Mouse (Mus musculus) megakaryocyte-erythroid progenitor cell, adult 5-6 weeks (primary cell): ENCODE measurements at regions not wholly inside any gene's neighbourhood (a gene's known extent, or its start where the extent isn't known, plus 50 kb on each side); places are given as distances from the start of the nearest gene placed in this dataset.
"Not testable (repeated sequence)": the region's sequence is repeated elsewhere in the genome, so short reads cannot be mapped to it uniquely, and the experiment has no call there.

ENCODE experiments used
- ATAC-seq: replicated peaks from 2 replicates; pipeline ENCODE4 v1.8.0; 2016; ENCODE audit warnings: mild to moderate bottlenecking, inconsistent platforms; ENCODE audit not compliant: severe bottlenecking, poor library complexity, low FRiP score, low TSS enrichment

GRCm38 (mm10) chr13:44630061-44630460 is 99.2 kb upstream of the Jarid2 start:
- no peak for ATAC-seq

DNA sequence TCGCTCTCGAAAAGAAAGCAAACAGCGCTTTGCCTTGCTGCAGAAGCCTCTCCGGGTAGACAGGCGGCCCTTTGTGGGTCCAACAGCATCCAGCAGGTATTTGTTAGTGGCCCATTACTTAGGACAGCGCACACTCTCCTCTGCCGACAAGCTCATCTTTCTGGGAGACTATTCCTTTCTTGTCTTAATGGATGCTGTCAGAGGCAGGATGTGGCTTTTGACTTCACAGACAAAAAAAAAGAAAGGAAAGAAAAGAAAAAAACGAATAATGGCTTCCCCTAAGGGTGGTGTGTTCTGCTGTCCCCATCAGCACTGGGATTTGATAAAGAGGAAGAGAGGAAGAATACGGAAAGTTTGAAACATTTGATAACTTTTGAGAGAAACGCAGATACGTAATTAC is 94.7 kb upstream of the Jarid2 start:
- no peak for ATAC-seq

- ATAC-seq: peak; percentile 38; the same call in 1 of the 2 replicates
These were observed 93.9 kb upstream of the Jarid2 start for GRCm38 (mm10) chr13:44635221-44636007.

DNA sequence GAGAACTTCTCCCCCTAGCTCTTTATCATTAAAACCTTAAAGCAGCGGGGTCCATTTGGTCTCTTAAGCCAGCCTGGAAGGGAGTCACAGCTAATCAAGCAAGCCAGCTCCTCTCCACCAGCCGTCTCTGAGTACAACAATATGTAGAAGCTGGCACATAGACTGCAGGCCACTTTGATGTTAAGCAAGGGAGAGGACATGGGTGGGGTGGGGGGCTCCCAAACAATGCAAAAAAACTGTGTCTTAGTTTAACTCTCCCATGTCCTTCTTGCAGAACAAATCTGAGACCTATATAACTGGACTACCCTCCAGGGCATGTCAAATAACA is 93.3 kb upstream of the Jarid2 start:
- no peak for ATAC-seq

DNA sequence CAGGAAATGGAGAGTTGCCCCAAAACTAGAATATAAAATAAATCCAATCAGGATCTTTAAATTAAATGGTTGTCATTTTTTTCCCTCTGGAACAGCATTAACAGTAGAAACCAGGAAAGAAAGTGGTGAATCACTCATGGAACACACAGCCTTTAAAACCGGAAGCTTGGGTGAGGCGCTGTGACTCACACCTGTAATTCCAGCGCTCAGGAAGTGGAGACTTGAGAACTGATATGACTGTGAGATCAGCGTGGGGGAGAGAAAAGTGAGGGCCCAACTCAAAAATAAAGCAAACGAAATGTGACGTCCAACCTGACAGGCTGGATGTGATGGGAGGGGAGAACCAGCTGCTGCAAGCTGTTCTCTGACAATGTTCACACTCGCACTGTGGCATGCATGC is 86.9 kb upstream of the Jarid2 start:
- ATAC-seq: no peak

- no peak for ATAC-seq
These were observed 79.2 kb upstream of the Jarid2 start for GRCm38 (mm10) chr13:44650052-44650451.

DNA sequence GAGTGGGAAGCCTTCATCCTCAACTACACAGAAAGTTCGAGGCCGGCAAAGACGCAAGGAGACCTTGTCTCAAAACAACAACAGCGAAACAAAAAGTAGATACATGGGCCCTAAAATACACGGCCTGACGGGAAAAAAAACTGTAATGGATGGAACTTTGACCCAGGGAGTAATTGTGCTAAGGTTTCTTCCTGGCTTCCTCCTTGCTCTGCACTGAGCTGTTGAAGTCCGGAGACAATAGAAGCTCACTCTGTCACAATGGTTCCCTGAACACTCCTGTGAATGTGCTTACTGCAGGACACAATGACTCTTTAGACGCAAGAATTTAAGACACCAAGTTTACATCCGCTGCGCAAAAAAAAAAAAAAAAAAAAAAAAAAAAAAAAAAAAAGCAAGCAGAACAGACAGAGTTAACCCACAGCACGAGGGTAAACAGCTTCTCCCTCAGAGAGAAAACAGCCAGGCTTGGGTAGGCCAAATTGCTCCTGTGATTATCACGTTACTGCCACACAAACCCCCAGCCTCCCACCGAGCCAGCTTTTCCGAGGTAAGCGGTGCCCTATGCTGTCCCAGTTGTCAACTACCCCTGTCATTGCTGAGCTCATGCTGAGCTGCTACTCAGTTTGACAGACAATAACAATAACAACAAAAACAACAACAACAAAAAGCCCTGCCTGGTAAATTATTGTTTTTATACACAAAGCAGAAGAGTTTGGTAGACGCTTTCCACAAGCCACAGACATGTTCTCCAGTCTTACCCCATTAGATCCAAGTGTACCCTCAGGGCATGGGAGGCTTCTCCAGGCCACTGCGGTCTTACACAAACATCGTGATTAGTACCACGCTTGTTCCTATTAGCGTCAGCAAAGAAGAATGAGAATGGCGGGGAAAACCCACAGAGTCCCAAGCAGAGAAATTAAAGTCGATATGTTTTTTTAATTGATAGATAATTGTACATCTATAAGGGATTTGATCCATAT is 77.7 kb upstream of the Jarid2 start:
- no peak for ATAC-seq

DNA sequence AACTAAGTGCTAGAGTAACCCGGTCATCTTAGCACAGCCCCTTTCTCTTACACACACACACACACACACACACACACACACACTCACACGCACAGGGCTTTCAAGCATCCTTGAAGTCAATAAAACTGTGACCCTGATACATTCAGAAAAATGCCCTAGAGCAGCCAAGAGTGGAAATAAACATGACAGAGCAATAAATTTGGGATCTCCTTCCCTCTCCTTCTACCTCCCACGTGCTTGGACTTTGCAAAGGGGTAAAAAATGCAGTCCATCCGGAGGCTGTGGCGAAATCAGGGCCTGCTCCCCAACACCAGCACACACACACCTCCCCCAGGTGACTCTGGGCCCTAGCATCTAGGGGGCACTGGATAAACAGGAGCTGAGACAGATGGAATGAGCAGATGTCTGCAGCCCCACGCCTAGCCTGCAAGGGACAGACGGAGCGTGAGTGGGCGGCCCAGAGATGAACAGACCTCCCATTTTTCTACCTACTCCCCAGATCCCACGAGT is 71.3 kb upstream of the Jarid2 start:
- no peak for ATAC-seq

DNA sequence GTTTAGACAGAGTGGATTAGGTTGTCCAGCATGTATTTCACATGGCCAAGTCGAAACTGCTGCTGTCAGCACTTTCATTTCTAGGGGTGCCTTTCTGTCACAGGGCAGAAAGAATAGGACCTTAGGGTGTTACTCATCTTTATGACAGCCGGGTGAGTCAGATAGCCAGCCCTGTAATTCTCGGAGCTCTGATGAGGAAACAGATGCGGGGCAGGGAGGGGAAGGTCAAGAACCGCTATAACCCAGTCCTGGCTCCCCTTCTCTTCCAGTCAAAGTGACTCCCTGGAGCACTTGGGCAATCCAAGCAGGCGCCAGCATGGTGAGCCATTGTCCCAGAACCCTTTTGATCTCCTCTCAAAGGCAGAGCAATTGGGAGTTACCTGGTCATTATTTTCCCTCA is 69.4 kb upstream of the Jarid2 start:
- ATAC-seq: no peak

GRCm38 (mm10) chr13:44663062-44663461 is 66.2 kb upstream of the Jarid2 start:
- ATAC-seq: peak; percentile 92

- ATAC-seq: 0 out of 2 replicates have a peak, but pooled peaks have one; percentile 27
These were observed 65.5 kb upstream of the Jarid2 start for GRCm38 (mm10) chr13:44663730-44664129.

DNA sequence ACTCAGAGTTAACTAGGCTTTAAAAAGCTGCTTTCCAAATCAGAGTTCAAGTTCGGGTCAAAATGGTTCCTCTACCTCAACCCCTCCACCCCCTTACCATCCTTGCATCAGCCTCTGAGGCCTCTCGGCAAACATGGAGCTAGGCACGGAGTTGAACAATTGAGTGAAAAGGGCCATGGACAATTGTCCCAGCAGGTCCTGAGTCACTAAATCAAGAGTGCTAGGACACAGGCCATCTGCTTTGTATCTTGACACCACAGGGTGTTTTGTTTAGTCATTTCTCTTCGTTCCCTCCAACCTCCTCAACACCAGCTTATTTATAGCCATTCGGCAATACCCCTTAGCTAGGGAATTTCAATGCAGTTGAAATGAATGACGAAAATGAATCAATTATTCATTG is 59.5 kb upstream of the Jarid2 start:
- ATAC-seq: no peak

DNA sequence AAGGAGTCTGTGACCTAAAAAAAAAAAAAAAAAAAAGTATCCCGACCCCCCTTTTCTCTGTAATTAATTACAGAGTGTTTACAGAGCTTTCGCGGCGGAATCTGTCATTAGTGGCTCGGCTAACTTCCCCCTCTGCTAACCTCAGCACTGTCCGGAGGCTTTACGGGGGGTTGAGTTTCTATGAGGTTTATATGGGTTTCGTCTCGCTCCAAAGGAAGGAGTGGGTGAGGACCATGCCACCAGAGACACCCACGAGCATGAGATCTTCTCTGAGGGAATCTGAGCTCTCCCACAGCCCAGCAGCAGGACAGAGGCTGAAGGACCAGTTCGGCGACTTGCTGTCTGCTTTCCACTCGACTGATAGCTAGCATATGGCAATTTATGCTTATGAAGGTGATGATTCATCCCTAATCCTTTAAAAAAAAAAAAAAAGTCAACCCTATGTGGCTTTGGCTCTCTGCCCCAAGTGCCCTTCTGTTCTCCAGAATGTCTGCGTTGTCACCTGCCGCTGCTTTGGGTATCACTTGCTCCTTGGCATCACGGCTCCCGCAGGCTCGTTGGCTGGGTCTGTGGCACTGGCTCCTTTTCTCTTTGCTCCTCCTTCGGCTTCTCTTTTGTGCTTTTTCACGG is 55.8 kb upstream of the Jarid2 start:
- ATAC-seq: peak; percentile 77

GRCm38 (mm10) chr13:44673967-44674357 is 55.3 kb upstream of the Jarid2 start:
- peak; percentile 59 for ATAC-seq

GRCm38 (mm10) chr13:44674926-44675650 is 54.2 kb upstream of the Jarid2 start:
- ATAC-seq: no peak

- ATAC-seq: no peak
These were observed 53.2 kb upstream of the Jarid2 start for GRCm38 (mm10) chr13:44676041-44676440.

GRCm38 (mm10) chr13:44678121-44678520 is 51.2 kb upstream of the Jarid2 start:
- no peak for ATAC-seq

DNA sequence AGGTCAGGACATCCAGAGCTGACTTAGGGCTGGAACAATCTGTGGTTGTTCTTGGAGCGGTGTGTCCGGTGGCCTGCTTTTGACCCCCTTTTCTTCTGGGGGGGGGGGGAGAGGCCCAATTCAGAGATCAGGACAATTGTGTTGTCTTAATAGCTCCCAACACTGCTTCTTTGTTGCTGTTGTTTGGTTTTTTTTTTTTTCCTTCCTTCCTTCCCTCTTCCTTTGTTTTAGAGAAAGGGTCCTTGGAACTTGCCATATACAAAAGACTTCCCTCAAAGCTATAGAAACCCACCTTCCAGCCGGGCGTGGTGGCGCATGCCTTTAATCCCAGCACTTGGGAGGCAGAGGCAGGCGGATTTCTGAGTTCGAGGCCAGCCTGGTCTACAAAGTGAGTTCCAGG is 49.8 kb upstream of the Jarid2 start:
- ATAC-seq: not testable (repeated sequence)
